Mouse (Mus musculus) kidney, adult 2 months (tissue): ENCODE results near the gene Fam217a.

Experiments
- CTCF ChIP-seq: fragments of 200-500 bp; conservative IDR thresholded peaks from 2 replicates; pipeline ENCODE4 v1.5.1; 2011; ENCODE audit warnings: low read depth, mild to moderate bottlenecking, control low read depth, low read length, moderate library complexity, mixed read lengths; ENCODE audit not compliant: insufficient read depth, insufficient read length
- POLR2A ChIP-seq: fragments of 200-500 bp; IDR thresholded peaks from one replicate; pipeline ENCODE4 v1.6.1; 2011; ENCODE audit warnings: low read depth, low read length, control low read depth

- TF ChIP-seq CTCF: no peak
- TF ChIP-seq POLR2A: peak; percentile 69
Observed at GRCm38 (mm10) chr13:34875166-34875710, 48.9 kb downstream of the Fam217a start, which contains the start of gene Prpf4b.
